Mouse (Mus musculus): ENCODE data around the gene Spata13.

Spata13 gene

DNA sequence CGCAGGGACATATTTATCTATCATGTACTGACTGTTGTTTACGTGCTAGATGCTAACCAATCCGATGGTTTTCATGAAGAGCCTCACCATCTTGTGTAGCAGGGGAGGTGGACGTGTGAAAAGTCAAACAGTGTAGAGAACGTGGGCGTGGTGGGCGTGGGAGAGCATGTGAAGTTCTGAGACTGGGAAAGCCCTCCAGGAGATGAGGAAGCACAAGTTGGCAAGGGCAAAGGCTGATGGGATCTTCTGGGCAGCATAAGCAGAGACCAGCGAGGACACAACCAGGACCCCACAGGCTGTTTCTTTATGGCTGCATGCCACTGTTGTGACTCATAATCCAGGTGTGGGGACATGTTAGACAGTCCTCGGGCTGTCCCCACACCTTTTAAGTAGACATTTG, 5.4 kb downstream of the Spata13 start:
- DNase-seq (ENCODE audit: low spot score) = no peak

DNA sequence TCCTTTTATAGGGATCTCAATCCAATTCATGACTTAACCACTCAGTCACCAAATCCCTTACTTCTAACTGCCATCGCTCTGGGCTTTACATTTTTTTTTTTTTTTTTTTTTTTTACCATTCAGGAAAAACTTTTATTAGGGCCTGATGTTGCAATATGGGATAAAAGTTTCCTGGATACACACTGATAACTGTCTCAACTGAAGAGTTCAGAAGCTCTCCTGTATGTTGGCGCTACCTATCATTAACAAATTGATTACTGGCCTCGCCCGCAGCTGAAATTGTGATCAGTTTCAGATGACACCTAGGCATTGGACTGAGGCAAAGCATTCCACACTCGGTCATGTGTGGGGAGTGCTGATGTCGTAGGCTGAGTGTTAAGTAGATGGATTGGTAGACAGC, 7.3 kb downstream of the Spata13 start:
- DNase-seq (ENCODE audit: low spot score) = no peak

DNA sequence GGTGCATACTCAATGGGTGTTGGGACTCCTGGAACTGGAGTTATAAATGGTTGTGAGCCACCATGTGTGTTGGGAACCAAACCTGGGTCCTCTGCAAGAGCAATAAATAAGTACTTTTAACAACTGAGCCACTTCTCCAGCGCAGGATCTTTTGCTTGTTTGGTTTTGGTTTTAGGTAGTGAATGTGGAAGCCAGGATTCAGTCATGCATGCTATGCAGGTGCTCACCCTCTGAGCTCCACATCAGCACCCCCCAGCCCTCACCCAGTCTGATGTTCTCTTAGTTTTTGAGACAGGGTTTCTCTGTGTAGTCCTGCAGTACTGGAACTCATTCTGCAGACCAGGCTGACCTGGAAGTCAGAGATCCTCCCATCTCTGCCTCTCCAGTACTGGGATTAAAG, 8.3 kb downstream of the Spata13 start:
- DNase-seq (ENCODE audit: low spot score) = no peak

DNA sequence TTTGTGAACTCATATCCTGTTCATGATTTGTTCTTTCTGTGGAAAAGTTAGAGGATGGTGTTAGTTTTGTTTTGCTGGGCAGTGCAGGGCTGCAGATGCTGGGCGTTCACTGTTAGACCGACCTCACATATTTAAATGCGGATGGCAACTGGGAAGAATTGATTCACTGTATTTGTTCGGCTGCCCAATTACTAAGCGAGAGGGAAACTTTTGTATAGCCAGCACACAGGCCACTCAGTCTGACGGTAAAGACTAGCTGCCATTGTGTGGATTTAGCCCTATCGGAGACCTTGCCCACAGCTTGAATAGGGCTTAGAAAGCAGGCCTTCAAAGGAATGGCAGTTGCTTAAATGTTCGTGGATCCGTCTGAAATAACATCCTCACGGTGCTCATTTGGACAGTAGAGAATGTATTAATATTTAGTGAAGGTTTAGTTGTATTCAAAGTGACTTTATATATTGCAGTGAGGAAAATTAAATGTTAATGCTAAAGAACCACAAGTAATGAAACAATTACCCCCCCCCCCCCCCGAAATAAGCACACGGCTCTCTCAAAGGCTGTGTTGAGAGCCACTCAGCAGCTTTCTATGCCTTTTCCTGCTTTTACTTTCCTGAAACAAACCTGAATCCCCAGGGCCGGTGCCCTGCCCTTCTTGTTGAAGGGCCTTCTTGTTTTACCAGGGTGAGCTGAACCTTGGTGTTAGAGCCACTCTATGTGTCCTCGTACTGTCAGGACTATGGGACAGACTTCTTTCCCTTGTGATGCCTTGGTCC, 9.5 kb downstream of the Spata13 start:
- no peak for DNase-seq (ENCODE audit: low spot score)

DNA sequence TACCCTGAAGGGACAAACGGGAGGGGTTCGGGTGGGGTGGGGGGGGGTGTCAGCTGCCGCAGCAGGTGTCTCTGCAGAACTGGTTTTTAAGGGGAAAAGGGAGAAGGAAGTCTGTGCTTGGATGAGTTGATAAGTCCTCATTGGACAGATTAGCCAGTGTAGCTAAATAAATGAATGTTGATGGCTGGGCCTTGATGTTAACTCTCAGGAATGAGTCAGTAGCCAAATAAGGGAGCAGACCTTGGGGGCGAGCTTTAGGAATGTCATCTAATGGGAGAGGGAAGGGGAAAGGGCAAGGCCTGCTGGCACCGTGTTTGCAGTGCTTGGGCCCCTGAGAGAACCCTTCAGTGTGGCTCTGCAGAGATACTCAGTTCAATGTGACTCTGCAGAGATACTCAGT, 12.6 kb downstream of the Spata13 start:
- DNase-seq (ENCODE audit: low spot score) = no peak

- no peak for DNase-seq (ENCODE audit: low spot score)
Measured at GRCm38 (mm10) chr14:60647885-60648284, 14.1 kb downstream of the Spata13 start.

GRCm38 (mm10) chr14:60648956-60649355, 15.2 kb downstream of the Spata13 start:
- DNase-seq (ENCODE audit: low spot score) = no peak

GRCm38 (mm10) chr14:60653184-60653583, 19.4 kb downstream of the Spata13 start:
- no peak for DNase-seq (ENCODE audit: low spot score)

GRCm38 (mm10) chr14:60653977-60654376, 20.2 kb downstream of the Spata13 start:
- DNase-seq (ENCODE audit: low spot score) = no peak

DNA sequence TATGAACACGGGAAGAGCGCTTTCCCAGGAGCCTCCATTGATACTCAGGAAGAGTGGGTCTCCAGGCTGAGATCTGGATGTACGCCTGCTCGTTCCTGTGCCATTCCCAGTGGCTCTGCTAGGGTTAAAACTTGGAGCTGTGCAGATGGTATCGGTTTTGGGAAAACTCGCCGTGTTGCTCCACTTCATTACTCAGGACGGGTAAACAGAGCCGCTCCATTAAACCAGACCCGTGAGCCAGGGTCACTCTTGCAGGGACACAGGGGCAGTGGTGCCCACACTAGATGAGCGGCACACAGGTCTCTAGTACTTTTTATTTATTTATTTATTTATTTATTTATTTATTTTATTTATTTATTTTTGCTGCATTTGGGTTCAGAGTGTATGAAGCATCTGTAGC, 20.9 kb downstream of the Spata13 start:
- DNase-seq (ENCODE audit: low spot score) = no peak

DNA sequence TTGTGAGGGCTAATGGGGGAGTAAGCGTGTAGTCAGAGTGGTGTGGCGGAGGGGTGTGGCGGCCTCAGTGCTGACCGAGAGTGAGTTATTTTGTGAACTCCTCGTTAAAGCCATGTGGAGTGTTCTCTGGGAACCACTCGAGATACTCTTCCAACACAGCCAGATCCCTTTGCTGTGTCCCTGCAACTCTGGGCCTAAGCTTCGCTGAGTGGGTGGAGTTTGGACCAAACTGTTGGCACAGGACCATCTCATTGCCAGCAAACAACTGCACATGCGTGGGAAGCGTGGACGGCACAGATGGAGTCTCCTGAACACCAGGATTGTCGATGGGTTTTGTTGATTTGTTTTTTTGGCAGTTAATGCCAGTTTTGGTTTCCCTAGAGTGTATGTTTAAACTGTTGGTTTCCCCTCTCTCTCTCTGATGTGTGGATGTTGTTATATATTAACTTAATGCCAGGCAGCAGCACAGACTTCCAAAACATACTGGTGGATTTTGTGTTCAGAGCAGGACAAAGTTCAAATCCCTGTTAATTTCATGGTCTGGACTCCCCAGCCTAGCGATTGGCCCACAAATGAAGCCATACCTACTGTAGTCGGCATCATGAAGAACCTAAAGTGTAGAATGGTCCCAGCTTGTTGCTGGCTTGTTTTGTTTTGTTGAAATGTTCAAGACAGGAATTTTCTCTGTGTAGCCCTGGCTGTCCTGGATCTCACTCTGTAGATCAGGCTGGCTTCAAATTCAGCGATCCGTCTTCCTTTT, 22.3 kb downstream of the Spata13 start:
- DNase-seq (ENCODE audit: low spot score) = peak; percentile 63

DNA sequence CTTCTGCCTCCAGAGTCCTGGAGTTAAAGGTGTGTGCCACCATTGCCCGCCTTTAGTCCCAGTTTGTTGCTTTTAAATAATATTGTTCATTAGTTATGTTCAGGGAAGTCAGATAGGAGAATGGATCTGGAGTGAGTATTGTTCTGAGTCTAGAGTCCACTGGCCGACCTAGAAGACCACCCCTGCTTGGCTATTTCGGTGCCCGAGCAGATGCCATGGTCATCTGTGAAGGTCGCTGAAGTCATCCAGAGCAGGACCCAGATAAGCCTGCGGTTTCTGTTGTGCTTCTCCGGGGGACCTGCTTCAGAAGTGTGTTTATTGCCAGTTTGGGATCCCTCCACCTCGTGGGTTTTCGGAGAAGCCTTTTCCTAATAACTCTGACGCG, 22.9 kb downstream of the Spata13 start:
- DNase-seq (ENCODE audit: low spot score) = no peak

DNA sequence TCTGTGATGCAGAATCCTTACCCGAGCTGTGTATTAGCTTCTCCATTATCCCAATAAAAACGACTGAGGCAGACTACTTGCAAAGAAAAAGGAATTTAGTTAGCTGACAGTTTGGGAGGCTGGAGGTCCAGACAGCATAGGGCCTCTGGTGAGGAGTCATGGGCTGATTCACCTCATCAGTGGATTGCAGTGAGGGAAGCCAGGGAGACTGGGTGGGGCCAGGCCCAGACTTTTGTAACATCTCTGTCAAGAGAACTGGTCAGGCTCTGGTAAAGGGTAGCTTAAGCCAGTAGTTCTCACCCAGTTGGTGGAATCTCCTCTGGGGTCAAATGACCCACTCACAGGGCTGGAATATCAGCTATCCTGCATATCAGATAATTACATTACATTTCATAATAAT, 24.1 kb downstream of the Spata13 start:
- DNase-seq (ENCODE audit: low spot score) = no peak

GRCm38 (mm10) chr14:60659498-60659897, 25.7 kb downstream of the Spata13 start:
- DNase-seq (ENCODE audit: low spot score) = no peak

- no peak for DNase-seq (ENCODE audit: low spot score)
Measured at GRCm38 (mm10) chr14:60660591-60660990, 26.8 kb downstream of the Spata13 start.

- DNase-seq (ENCODE audit: low spot score) = no peak
Measured at GRCm38 (mm10) chr14:60661281-60661680, 27.5 kb downstream of the Spata13 start.

GRCm38 (mm10) chr14:60663309-60663940, 29.6 kb downstream of the Spata13 start:
- DNase-seq (ENCODE audit: low spot score) = no peak

DNA sequence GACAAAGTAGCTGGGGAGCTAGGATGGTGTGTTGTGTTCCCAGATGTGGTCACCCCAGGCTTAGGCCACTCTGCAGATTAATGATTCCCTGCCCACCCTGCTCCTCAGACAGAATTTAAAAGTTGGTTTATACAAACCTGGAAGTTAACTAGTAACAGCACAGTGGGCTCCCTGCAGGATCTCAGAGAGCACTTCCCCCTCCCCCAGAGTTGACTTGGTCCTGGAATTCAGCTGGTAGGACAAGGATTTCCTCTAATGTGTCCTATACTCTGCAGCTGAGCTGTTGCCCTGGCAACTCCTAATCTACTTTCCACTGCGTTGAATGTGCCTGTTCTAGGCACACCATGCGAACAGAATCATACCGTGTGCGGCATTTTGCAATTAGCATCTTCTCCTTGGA, 30.8 kb downstream of the Spata13 start:
- DNase-seq (ENCODE audit: low spot score) = no peak

GRCm38 (mm10) chr14:60665263-60665662, 31.5 kb downstream of the Spata13 start:
- no peak for DNase-seq (ENCODE audit: low spot score)

GRCm38 (mm10) chr14:60666252-60666651, 32.5 kb downstream of the Spata13 start:
- no peak for DNase-seq (ENCODE audit: low spot score)

DNA sequence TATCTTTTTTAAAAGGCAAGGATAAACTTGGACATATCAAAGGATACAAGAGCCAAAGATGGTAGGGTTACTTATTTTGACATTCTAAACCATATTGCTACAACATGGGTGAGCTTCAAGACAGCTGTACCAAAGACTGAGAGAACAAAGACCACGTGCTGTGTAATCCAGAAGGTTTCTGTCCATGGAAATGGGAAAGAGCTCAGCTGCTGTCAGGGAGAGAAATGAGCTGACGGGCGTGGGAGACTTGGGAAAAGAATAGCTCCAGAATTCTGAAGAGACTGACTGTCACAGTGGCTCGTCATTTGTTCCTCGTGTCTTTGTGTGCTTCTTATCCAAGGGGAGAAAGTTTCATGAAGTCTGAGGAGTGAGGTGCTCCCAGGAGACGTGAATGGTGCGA, 36.4 kb downstream of the Spata13 start:
- no peak for DNase-seq (ENCODE audit: low spot score)

DNA sequence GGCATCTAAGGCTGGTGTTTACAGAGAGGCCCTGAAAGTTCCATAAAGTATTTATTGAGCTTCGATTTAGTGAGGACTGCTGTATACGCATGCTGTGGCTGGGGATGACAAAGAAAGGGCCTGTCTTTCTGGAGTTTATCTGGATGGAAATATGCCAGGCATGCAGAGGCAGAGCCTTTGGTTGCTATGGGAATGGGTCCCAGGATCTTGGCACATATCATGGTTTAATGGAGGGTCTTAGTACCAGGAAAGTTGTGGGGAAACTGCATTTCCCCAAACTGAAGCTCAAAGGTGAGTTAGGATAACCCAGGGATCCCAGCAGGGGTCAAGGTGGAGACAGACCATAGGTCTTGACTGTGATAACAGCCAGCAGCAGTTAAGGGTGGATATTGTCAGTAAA, 37.7 kb downstream of the Spata13 start:
- no peak for DNase-seq (ENCODE audit: low spot score)

- DNase-seq (ENCODE audit: low spot score) = no peak
Measured at GRCm38 (mm10) chr14:60675697-60676096, 41.9 kb downstream of the Spata13 start.

All from urinary bladder, postnatal 14 days (tissue).